9 mouse cellular contexts compared by ENCODE assay signal in genomic region chr7:27249146-27249545, GRCm38 (mm10). TPM values are rescaled to one million over a fixed set of nuclear protein-coding genes. Genes with fewer than 3 reads are reported as not detected.
DNase-seq lines count a peak whose midpoint lies in the region; ATAC-seq and TF ChIP-seq lines count a peak whose summit lies in the region.
"Had no signal": no experiment of that assay in that cellular context is flagged by ENCODE, and none has a peak within 500 bp of the region (broad histone marks: within the 10 kb centered on the region; RNA-seq: fewer than 3 reads in every experiment).

No protein-coding gene starts in this region.

- no peak for ATAC-seq in kidney, postnatal 0 days (replicated peaks; ENCODE audit: low FRiP score, low read depth)
- no peak for ATAC-seq in kidney, embryonic 15.5 days (replicated peaks; ENCODE audit: low FRiP score)
- ATAC-seq: inflammation-experienced regulatory T-cells, adult 6 months had no signal

- H3K27me3 ChIP-seq in kidney, postnatal 0 days (ENCODE audit: insufficient read depth, low read length): no peaks in the 10 kb centered on the region
- no peaks in the 10 kb centered on the region for H3K27me3 ChIP-seq in kidney, embryonic 15.5 days
- H3K27me3 ChIP-seq in ES-Bruce4 (ENCODE audit: control insufficient read depth, insufficient read depth, low read length, poor library complexity, severe bottlenecking): no peaks in the 10 kb centered on the region
- H3K27me3 ChIP-seq: liver, embryonic 13.5 days had no signal

- no peak overlapping the region for H3K9ac ChIP-seq in kidney, postnatal 0 days (ENCODE audit: low read depth, low read length)
- no peak overlapping the region for H3K9ac ChIP-seq in kidney, embryonic 15.5 days
- no peak overlapping the region for H3K9ac ChIP-seq in ES-Bruce4 (ENCODE audit: low read depth, poor library complexity, severe bottlenecking)
- H3K9ac ChIP-seq: liver, embryonic 13.5 days had no signal

- 91% methylated on average over 2 of the region's 2 CpGs for WGBS in kidney, postnatal 0 days
- 86% methylated on average over 2 of the region's 2 CpGs for WGBS in kidney, embryonic 15.5 days

- no peaks in the 10 kb centered on the region for H3K9me3 ChIP-seq in kidney, postnatal 0 days (replicated peaks; ENCODE audit: low read length)
- no peaks in the 10 kb centered on the region for H3K9me3 ChIP-seq in kidney, embryonic 15.5 days (replicated peaks)
- H3K9me3 ChIP-seq in ES-Bruce4 (replicated peaks; ENCODE audit: control insufficient read depth, insufficient read depth, low read length, poor library complexity, severe bottlenecking): no peaks in the 10 kb centered on the region
- H3K9me3 ChIP-seq: liver, embryonic 13.5 days had no signal

- no peak for TF ChIP-seq EP300 in ES-Bruce4 (IDR thresholded peaks at IDR 0.05; ENCODE audit: insufficient read depth, low read depth, low read length)

- H3K4me1 ChIP-seq in kidney, postnatal 0 days (replicated peaks; ENCODE audit: insufficient read depth, low read length): no peaks in the 10 kb centered on the region
- no peaks in the 10 kb centered on the region for H3K4me1 ChIP-seq in kidney, embryonic 15.5 days
- H3K4me1 ChIP-seq in ES-Bruce4 (ENCODE audit: control insufficient read depth, insufficient read depth, low read length): peaks cover 2% of the 10 kb centered on the region

- no peak for TF ChIP-seq POLR2A in ES-Bruce4 (IDR thresholded peaks at IDR 0.05; ENCODE audit: insufficient read depth, low read length)

- H3K36me3 ChIP-seq in kidney, postnatal 0 days (ENCODE audit: insufficient read depth, low read length): peaks cover 18% of the 10 kb centered on the region; the same call in 1 of the 2 replicates
- peaks cover 32% of the 10 kb centered on the region for H3K36me3 ChIP-seq in kidney, embryonic 15.5 days
- H3K36me3 ChIP-seq in ES-Bruce4 (ENCODE audit: control insufficient read depth, insufficient read depth, low read length, poor library complexity, severe bottlenecking): no peaks in the 10 kb centered on the region

- H3K4me2 ChIP-seq in kidney, postnatal 0 days (ENCODE audit: low read length): no peak overlapping the region
- no peak overlapping the region for H3K4me2 ChIP-seq in kidney, embryonic 15.5 days
- H3K4me2 ChIP-seq: liver, embryonic 13.5 days had no signal

- peak; percentile 40 for DNase-seq in kidney, postnatal 0 days (ENCODE audit: low spot score)
- DNase-seq in A20 (ENCODE audit: low read depth, low spot score): peak; percentile 57
- DNase-seq in induced T-regulatory cell, adult 2 months (ENCODE audit: low read depth): peak; percentile 70
- DNase-seq in ovary, postnatal 14 days (ENCODE audit: low spot score): no peak
- DNase-seq in T-cell, adult 2 months (ENCODE audit: low spot score): no peak
- DNase-seq: liver, embryonic 13.5 days had no signal

- no peak overlapping the region for H3K4me3 ChIP-seq in kidney, postnatal 0 days (replicated peaks; ENCODE audit: low read depth, low read length)
- no peak overlapping the region for H3K4me3 ChIP-seq in kidney, embryonic 15.5 days (replicated peaks)
- H3K4me3 ChIP-seq in ES-Bruce4 (ENCODE audit: low read depth, low read length): no peak overlapping the region
- H3K4me3 ChIP-seq: liver, embryonic 13.5 days had no signal

- peak; percentile 69 for TF ChIP-seq CTCF in kidney, postnatal 0 days (IDR thresholded peaks at IDR 0.05; ENCODE audit: low read depth)
- TF ChIP-seq CTCF in ES-Bruce4 (IDR thresholded peaks at IDR 0.05; ENCODE audit: low read depth, low read length): peak; percentile 19

- H3K27ac ChIP-seq in kidney, postnatal 0 days: no peak overlapping the region
- no peak overlapping the region for H3K27ac ChIP-seq in kidney, embryonic 15.5 days
- H3K27ac ChIP-seq in ES-Bruce4 (ENCODE audit: insufficient read depth, low read length): no peak overlapping the region
- H3K27ac ChIP-seq: liver, embryonic 13.5 days had no signal

RNA-seq across cellular contexts. Expression of gene Numbl, which starts 9.1 kb away (rescaled TPM):
- polyA plus RNA-seq in kidney, postnatal 0 days (2015; fragmentation: Nextera tagmentation; extraction: Ambion mirVana): 12.6 and 13.0 TPM in 2 replicates
- polyA plus RNA-seq in kidney, embryonic 15.5 days (2015; fragmentation: Nextera tagmentation; extraction: Ambion mirVana): 15.3 and 18.5 TPM in 2 replicates
- polyA plus RNA-seq in ES-Bruce4 (2011; ENCODE audit: insufficient read depth, insufficient read length, low read depth, missing spikeins): 32.9 and 38.5 TPM in 2 replicates

RNA-seq across cellular contexts. Expression of gene Coq8b, which starts 16.3 kb away (rescaled TPM):
- polyA plus RNA-seq in kidney, postnatal 0 days (2015; fragmentation: Nextera tagmentation; extraction: Ambion mirVana): 20.8 and 22.0 TPM in 2 replicates
- polyA plus RNA-seq in kidney, embryonic 15.5 days (2015; fragmentation: Nextera tagmentation; extraction: Ambion mirVana): 20.9 and 23.1 TPM in 2 replicates
- 7.8 and 10.9 TPM in 2 replicates for polyA plus RNA-seq in ES-Bruce4 (2011; ENCODE audit: insufficient read depth, insufficient read length, low read depth, missing spikeins)

RNA-seq across cellular contexts. Expression of gene Itpkc, which starts 20.7 kb away (rescaled TPM):
- polyA plus RNA-seq in kidney, postnatal 0 days (2015; fragmentation: Nextera tagmentation; extraction: Ambion mirVana): 3.4 and 3.6 TPM in 2 replicates
- 4.4 and 5.2 TPM in 2 replicates for polyA plus RNA-seq in kidney, embryonic 15.5 days (2015; fragmentation: Nextera tagmentation; extraction: Ambion mirVana)
- 10.7 and 11.3 TPM in 2 replicates for polyA plus RNA-seq in ES-Bruce4 (2011; ENCODE audit: insufficient read depth, insufficient read length, low read depth, missing spikeins)

RNA-seq across cellular contexts. Expression of gene Snrpa, which starts 53.1 kb away (rescaled TPM):
- polyA plus RNA-seq in kidney, postnatal 0 days (2015; fragmentation: Nextera tagmentation; extraction: Ambion mirVana): 160 and 174 TPM in 2 replicates
- polyA plus RNA-seq in kidney, embryonic 15.5 days (2015; fragmentation: Nextera tagmentation; extraction: Ambion mirVana): 264 and 278 TPM in 2 replicates
- 228 and 239 TPM in 2 replicates for polyA plus RNA-seq in ES-Bruce4 (2011; ENCODE audit: insufficient read depth, insufficient read length, low read depth, missing spikeins)

RNA-seq across cellular contexts. Expression of gene BC024978, which starts 53.6 kb away (rescaled TPM):
- polyA plus RNA-seq in kidney, postnatal 0 days (2015; fragmentation: Nextera tagmentation; extraction: Ambion mirVana): 2.2 and 3.1 TPM in 2 replicates
- polyA plus RNA-seq in kidney, embryonic 15.5 days (2015; fragmentation: Nextera tagmentation; extraction: Ambion mirVana): 3.9 and 4.2 TPM in 2 replicates
- polyA plus RNA-seq in ES-Bruce4 (2011; ENCODE audit: insufficient read depth, insufficient read length, low read depth, missing spikeins): 10.9 and 12.6 TPM in 2 replicates

Comparison
In these comparisons a context has a peak if more than half of its experiments do, and no peak if none do; other contexts are left out.
1. DNase-seq: peak in kidney, postnatal 0 days (single experiment), A20 (single experiment) and induced T-regulatory cell, adult 2 months (single experiment); none in ovary, postnatal 14 days (single experiment) and T-cell, adult 2 months (single experiment).